Mouse (Mus musculus): ENCODE measurements at regions not wholly inside any gene's neighbourhood (a gene's known extent, or its start where the extent isn't known, plus 50 kb on each side); places are given as distances from the start of the nearest gene placed in this dataset.

GRCm38 (mm10) chr7:33795016-33795415, 51.4 kb downstream of the Scgb1b24 start:
- Histone ChIP-seq H3K36me3 (ENCODE audit: poor library complexity, severe bottlenecking) (no peaks in the 10 kb centered on the region), H3K4me3 (no peak overlapping the region), H3K9me3 (replicated peaks) (peaks cover 63% of the 10 kb centered on the region), H3K9ac (no peak overlapping the region), H3K4me2 (no peak overlapping the region), H3K27ac (no peak overlapping the region), H3K27me3 (no peaks in the 10 kb centered on the region), H3K4me1 (no peaks in the 10 kb centered on the region)
- no peak for ATAC-seq

Measured in forebrain, embryonic 13.5 days (tissue).